Mouse (Mus musculus): ENCODE results near the gene Nf1. TPM values are rescaled to one million over a fixed set of nuclear protein-coding genes. Genes with fewer than 3 reads are reported as not detected.
A peak's percentile ranks its signal among the peaks of the same experiment; 100 is the strongest.

Gene Nf1
- polyA plus RNA-seq, 1 experiment from 2014 or later: 7.9 TPM

GRCm38 (mm10) chr11:79336722-79337267 lies 2.7 kb upstream of the Nf1 start:
- H3K4me2 ChIP-seq (replicated peaks): no peak overlapping the region
- H3K9ac ChIP-seq: no peak overlapping the region
- H3K27me3 ChIP-seq: no peaks in the 10 kb centered on the region
- no peak overlapping the region for H3K4me3 ChIP-seq
- ATAC-seq (ENCODE audit: low FRiP score, low read depth): no peak
- no peak overlapping the region for H3K27ac ChIP-seq
- peaks cover 19% of the 10 kb centered on the region for H3K4me1 ChIP-seq
- no peaks in the 10 kb centered on the region for H3K9me3 ChIP-seq
- H3K36me3 ChIP-seq: peaks cover 5% of the 10 kb centered on the region; the same call in 1 of the 2 replicates
- 94% methylated on average over 5 of the region's 5 CpGs for WGBS

GRCm38 (mm10) chr11:79338621-79339020 lies 872 bp upstream of the Nf1 start:
- Histone ChIP-seq H3K4me3 (peak overlapping the region; percentile 89), H3K27me3 (no peaks in the 10 kb centered on the region), H3K36me3 (peaks cover 10% of the 10 kb centered on the region), H3K4me2 (replicated peaks) (peak overlapping the region; percentile 86), H3K27ac (peak overlapping the region; percentile 93; the same call in 1 of the 2 replicates), H3K9me3 (no peaks in the 10 kb centered on the region), H3K4me1 (peaks cover 20% of the 10 kb centered on the region), H3K9ac (peak overlapping the region; percentile 98)
- no peak for ATAC-seq (ENCODE audit: low FRiP score, low read depth)
- WGBS: 48% methylated on average over 4 of the region's 4 CpGs

DNA sequence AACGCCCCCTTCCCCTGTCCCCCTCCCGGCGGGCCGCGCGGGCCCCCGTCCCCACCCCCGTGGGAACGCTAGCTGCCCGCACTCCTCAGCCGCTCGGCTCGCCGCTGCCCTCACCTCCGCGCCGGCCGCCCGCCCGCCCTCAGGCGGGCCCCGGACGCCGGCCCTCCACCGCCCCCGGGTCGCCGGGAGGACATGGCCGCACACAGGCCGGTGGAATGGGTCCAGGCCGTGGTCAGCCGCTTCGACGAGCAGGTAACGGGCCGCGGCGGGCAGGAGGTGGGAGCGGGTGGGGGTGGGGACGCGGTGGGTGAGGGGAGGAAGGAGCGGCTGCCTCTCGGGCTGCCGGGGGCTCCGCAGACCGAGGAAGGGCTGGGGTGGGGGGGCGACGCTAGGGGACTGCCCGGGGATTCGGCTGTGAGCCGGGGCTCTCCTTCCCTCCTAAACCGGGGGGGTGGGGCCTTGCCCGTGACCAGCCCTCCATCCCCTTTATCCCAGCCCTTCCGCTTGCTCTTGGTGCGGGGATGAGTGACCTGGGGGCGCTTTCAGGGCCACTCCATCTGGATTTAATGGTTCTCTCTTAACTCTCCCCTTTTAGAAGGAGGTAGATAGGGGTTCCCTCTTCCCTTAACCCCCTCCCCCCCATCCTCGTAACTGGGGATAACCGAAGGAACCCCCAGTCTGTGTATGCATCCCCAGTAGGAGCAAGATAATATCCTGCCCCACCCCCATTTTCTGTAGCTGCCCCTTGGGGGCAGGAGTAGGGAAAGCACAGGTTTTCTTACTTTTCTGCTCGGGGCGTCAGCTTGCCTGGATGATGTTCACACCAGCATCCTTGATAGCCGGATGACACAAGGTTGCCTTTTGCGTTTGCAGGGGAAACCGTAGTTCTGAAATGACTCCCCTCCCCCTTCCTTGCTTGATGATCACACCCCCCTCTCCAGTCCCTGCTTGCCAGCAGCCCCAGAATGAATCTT lies 602 bp downstream of the Nf1 start:
- peak overlapping the region; percentile 98 for H3K9ac ChIP-seq
- H3K27ac ChIP-seq: peak overlapping the region; percentile 93
- H3K27me3 ChIP-seq: no peaks in the 10 kb centered on the region
- ATAC-seq (ENCODE audit: low FRiP score, low read depth): peak; percentile 74
- peak overlapping the region; percentile 89 for H3K4me3 ChIP-seq
- H3K9me3 ChIP-seq: no peaks in the 10 kb centered on the region
- H3K4me1 ChIP-seq: peaks cover 20% of the 10 kb centered on the region
- 0% methylated on average over 26 of the region's 63 CpGs for WGBS
- H3K4me2 ChIP-seq (replicated peaks): peak overlapping the region; percentile 86
- H3K36me3 ChIP-seq: peaks cover 10% of the 10 kb centered on the region

GRCm38 (mm10) chr11:79356995-79357394 lies 17.5 kb downstream of the Nf1 start:
- Histone ChIP-seq H3K27me3 (no peaks in the 10 kb centered on the region), H3K36me3 (no peaks in the 10 kb centered on the region; the same call in 1 of the 2 replicates), H3K9me3 (no peaks in the 10 kb centered on the region), H3K4me3 (no peak overlapping the region), H3K4me1 (peaks cover 10% of the 10 kb centered on the region), H3K4me2 (replicated peaks) (no peak overlapping the region), H3K27ac (no peak overlapping the region), H3K9ac (no peak overlapping the region)
- 84% methylated on average over 3 of the region's 3 CpGs for WGBS
- no peak for ATAC-seq (ENCODE audit: low FRiP score, low read depth)

GRCm38 (mm10) chr11:79357397-79357796 lies 17.9 kb downstream of the Nf1 start:
- Histone ChIP-seq H3K4me3 (no peak overlapping the region), H3K36me3 (no peaks in the 10 kb centered on the region; the same call in 1 of the 2 replicates), H3K4me2 (replicated peaks) (no peak overlapping the region), H3K27ac (no peak overlapping the region), H3K9me3 (no peaks in the 10 kb centered on the region), H3K4me1 (peaks cover 10% of the 10 kb centered on the region), H3K9ac (no peak overlapping the region), H3K27me3 (no peaks in the 10 kb centered on the region)
- no peak for ATAC-seq (ENCODE audit: low FRiP score, low read depth)
- 92% methylated on average over 1 of the region's 1 CpGs for WGBS

DNA sequence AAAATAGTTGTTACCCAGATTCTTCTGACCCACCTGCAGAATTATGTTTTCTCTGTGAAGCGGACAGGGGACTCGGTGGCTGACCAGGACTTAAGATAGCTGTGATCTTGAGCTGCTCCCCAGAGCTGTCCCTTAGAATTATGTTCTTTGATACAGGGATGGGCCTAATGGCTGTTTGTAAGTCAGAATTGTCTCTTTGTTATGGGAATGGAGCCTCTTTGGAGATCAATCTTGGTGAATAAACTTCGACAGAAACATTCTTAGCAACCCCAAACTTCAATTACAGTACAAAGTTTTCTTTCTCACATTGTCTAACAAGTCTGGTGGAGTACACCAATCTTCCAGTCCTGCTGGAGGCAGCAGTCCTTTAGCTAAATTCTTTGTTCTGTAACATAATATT lies 25.5 kb downstream of the Nf1 start:
- H3K27ac ChIP-seq: no peak overlapping the region
- ATAC-seq (ENCODE audit: low FRiP score, low read depth): no peak
- 91% methylated on average over 3 of the region's 3 CpGs for WGBS
- no peaks in the 10 kb centered on the region for H3K27me3 ChIP-seq
- no peak overlapping the region for H3K4me2 ChIP-seq (replicated peaks)
- peaks cover 26% of the 10 kb centered on the region for H3K4me1 ChIP-seq
- H3K9me3 ChIP-seq: 0 out of 2 replicates have a peak, but pooled peaks cover 2% of the 10 kb centered on the region
- H3K4me3 ChIP-seq: no peak overlapping the region
- no peak overlapping the region for H3K9ac ChIP-seq
- H3K36me3 ChIP-seq: no peaks in the 10 kb centered on the region

DNA sequence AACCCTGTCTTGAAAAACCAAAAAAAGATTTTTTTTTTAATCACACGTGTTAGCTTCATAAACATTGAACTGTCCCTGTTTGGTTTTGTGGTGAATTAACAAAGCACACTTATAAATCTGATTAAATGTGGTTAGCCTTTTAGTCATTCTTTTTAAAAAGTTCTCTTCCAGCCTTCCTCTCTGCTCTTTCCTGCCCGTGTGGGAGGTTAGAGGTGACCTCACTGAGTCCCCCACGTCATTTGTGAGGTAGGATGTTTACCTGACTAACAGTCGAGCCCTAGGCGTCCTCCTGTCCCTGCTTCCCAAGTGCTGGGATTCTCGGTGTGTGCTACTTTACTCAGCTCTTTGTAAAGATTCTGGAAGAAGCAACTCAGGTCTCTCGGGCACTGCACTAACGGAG lies 26.8 kb downstream of the Nf1 start:
- no peak for ATAC-seq (ENCODE audit: low FRiP score, low read depth)
- Histone ChIP-seq H3K36me3 (no peaks in the 10 kb centered on the region), H3K9ac (no peak overlapping the region)

GRCm38 (mm10) chr11:79373031-79373430 lies 33.5 kb downstream of the Nf1 start:
- Histone ChIP-seq H3K9ac (no peak overlapping the region), H3K9me3 (no peaks in the 10 kb centered on the region), H3K27me3 (no peaks in the 10 kb centered on the region), H3K4me2 (replicated peaks) (no peak overlapping the region), H3K36me3 (peaks cover 13% of the 10 kb centered on the region), H3K27ac (no peak overlapping the region), H3K4me1 (peaks cover 9% of the 10 kb centered on the region), H3K4me3 (no peak overlapping the region)
- ATAC-seq (ENCODE audit: low FRiP score, low read depth): no peak
- 90% methylated on average over 4 of the region's 4 CpGs for WGBS

More for the DNA sequence above, 26.8 kb downstream of the Nf1 start:
- Histone ChIP-seq H3K27me3 (no peaks in the 10 kb centered on the region), H3K4me1 (peaks cover 26% of the 10 kb centered on the region), H3K27ac (no peak overlapping the region), H3K4me3 (no peak overlapping the region), H3K4me2 (replicated peaks) (no peak overlapping the region), H3K9me3 (0 out of 2 replicates have a peak, but pooled peaks cover 2% of the 10 kb centered on the region)
- 51% methylated on average over 8 of the region's 8 CpGs for WGBS

- no peak overlapping the region for H3K4me2 ChIP-seq (replicated peaks)
- peaks cover 60% of the 10 kb centered on the region for H3K36me3 ChIP-seq
- 81% methylated on average over 3 of the region's 3 CpGs for WGBS
- H3K9ac ChIP-seq: no peak overlapping the region
- H3K9me3 ChIP-seq: no peaks in the 10 kb centered on the region
- no peaks in the 10 kb centered on the region for H3K4me1 ChIP-seq
- H3K4me3 ChIP-seq: no peak overlapping the region
- no peak for ATAC-seq (ENCODE audit: low FRiP score, low read depth)
- H3K27ac ChIP-seq: no peak overlapping the region
- no peaks in the 10 kb centered on the region for H3K27me3 ChIP-seq
Observed at GRCm38 (mm10) chr11:79398336-79398735, 58.8 kb downstream of the Nf1 start.

DNA sequence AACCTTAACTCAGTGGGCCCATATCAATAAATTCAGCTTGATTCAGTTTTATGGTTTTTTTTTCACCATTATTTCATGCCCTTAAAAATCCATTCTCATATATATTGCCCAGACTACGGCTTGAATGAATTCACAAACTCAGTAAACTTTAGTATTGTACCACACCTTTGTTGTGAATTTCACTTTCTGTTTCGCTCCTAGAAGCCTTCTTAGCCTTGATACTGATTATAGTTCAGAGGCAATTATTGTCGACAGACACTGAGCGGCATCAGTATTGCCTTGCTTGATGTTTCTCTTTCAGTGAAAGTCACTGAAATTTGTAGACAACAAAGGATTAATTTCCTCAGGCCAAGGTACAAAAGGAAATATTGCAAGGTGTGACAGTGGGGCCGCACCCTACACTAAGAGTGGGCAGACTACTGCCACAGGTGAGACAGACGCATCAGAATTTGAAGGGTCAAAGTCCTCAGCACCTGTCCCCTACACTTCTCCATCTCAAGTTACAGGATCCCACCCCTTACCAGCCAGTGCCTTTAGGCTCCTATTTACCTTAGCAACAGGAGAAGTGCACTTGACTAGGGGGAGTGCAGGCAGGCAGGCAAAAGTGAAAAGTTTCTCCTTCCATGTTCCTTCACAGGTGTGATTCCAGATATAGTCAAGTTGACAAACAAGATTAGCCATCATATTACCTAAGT lies 64.3 kb downstream of the Nf1 start:
- Histone ChIP-seq H3K27ac (no peak overlapping the region), H3K36me3 (peaks cover 61% of the 10 kb centered on the region), H3K4me2 (replicated peaks) (no peak overlapping the region), H3K9ac (no peak overlapping the region), H3K9me3 (no peaks in the 10 kb centered on the region), H3K27me3 (no peaks in the 10 kb centered on the region), H3K4me1 (no peaks in the 10 kb centered on the region), H3K4me3 (no peak overlapping the region)
- 90% methylated on average over 6 of the region's 6 CpGs for WGBS
- ATAC-seq (ENCODE audit: low FRiP score, low read depth): no peak

GRCm38 (mm10) chr11:79413761-79414513 lies 74.4 kb downstream of the Nf1 start:
- no peak for ATAC-seq (ENCODE audit: low FRiP score, low read depth)
- H3K36me3 ChIP-seq: peaks cover 45% of the 10 kb centered on the region
- no peak overlapping the region for H3K4me2 ChIP-seq (replicated peaks)
- H3K4me3 ChIP-seq: no peak overlapping the region
- no peak overlapping the region for H3K27ac ChIP-seq
- no peaks in the 10 kb centered on the region for H3K4me1 ChIP-seq
- no peak overlapping the region for H3K9ac ChIP-seq
- H3K9me3 ChIP-seq: no peaks in the 10 kb centered on the region
- no peaks in the 10 kb centered on the region for H3K27me3 ChIP-seq
- WGBS: 94% methylated on average over 7 of the region's 7 CpGs

Measured in limb, embryonic 13.5 days (tissue).